Mouse (Mus musculus) CD8-positive naive resting alpha-beta T cell, adult 2 months (primary cell): ENCODE measurements at regions not wholly inside any gene's neighbourhood (a gene's known extent, or its start where the extent isn't known, plus 50 kb on each side); places are given as distances from the start of the nearest gene placed in this dataset.
A peak's percentile ranks its signal among the peaks of the same experiment; 100 is the strongest.

Experiments used
- DNase-seq, 2 experiments: peaks; one replicate each; pipeline ENCODE4 v3.0.0; 2022; ENCODE audit warnings: low read depth in 2 of 2, low spot score in 2 of 2

DNA sequence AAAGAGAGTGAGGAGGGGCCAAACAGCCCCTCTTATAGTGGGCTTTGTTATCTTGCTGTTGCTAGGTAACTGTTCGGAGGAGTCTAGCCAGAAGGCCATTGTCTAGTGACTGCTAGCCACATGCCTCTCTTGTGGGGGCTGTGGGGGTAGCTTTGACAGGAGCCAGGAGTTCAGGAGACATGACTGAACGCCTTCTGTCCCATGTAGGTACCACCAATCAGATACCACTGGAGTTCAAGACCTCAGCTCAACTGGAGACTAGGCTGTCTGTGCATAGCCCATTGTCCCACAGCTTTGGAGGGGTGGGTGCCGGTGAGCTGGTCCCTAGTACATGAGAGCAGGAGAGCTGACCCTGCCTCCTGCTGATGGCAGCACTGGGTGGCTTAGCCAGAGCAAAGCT, 82.4 kb upstream of the Unc93a2 start:
- no peak for DNase-seq

DNA sequence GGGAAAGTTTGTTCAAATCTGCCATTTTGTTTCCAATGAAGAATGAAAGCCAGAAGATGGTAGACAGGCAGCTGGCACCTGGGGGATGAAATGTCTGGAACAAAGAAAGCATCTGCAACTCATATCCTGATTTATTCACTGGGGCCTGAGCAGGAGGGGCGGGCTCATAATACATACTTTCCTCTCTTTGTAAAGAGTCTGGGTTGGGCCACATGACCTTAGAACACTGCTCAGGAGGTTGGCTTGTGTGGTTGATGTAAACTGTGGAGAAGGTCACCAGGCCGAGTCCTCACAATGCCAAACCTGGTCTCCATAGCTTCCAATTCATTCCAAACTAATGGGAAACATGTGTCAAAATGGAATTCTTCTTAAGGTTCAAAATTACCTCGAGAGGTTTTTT, 79.6 kb upstream of the Unc93a2 start:
- no peak for DNase-seq

DNA sequence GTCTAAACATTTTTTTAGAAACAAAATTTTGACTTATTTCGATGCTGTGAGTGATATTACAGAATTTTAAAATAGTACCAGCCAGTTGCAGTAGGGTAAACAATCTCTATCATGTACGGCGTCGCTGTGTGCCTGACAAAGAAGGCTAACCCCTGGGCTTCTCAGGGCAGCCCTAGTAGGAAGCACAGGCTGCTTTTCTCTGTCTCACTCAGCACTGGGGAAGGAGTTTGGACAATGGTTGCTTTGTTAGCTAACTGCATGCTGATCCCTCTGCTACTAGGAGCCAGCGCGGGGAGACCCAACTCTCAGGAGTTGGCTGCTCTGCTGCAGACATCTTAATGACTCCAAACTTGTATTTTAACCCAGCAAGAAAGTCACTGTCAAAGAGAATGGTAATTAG, 75.9 kb upstream of the Unc93a2 start:
- no peak for DNase-seq

- no peak for DNase-seq
Measured at GRCm38 (mm10) chr17:7456939-7457338, 71.7 kb upstream of the Unc93a2 start.

- DNase-seq = peak in 1 of 2 experiments; percentile 2
Measured at GRCm38 (mm10) chr17:7443822-7444221, 58.6 kb upstream of the Unc93a2 start.

GRCm38 (mm10) chr17:7435075-7435474, 49.8 kb upstream of the Unc93a2 start:
- DNase-seq = no peak
